8 mouse cellular contexts compared by ENCODE assay signal in the genomic region with DNA sequence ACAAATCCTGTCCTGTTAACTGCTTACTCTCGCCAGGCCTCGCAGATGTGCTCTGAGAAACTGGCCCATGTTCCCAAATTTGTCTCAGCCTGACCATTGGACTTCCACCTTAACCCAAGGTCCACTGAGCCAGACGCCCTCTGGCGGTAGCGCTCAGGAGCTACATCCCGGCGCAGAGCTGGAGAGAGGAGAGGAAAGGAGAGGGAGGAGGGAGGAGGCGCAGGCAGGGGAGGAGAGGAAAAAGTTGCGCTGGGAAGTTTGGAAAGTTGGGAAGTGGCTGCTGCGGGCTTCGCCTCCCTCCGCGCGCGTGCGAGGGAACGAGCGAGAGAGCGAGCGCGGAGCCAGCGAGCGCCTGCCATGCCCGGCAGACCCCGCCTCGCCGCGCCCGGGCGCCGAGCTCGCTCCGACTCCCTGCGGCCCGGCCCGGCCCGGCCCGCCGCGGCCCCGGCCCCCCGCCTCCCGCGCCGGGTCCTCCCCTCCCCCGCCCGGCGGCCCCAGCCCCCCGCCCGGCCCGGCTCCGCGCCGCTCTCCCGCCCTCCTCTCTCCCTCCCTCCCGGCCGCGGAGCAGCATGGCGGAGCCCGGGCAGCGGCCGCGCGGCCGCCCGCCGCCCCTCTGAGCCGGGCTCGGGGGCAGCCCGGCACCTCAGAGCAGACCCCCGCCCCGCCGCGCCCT. TPM values are rescaled to one million over a fixed set of nuclear protein-coding genes. Genes with fewer than 3 reads are reported as not detected.
A peak's percentile ranks its signal among the peaks of the same experiment; 100 is the strongest.
DNase-seq lines count a peak whose midpoint lies in the region; ATAC-seq lines count a peak whose summit lies in the region.

No protein-coding gene starts in this region.

- peak overlapping the region; percentile 47 for H3K27ac ChIP-seq in hindbrain, embryonic 14.5 days

- H3K27me3 ChIP-seq in hindbrain, embryonic 14.5 days (ENCODE audit: control insufficient read depth, insufficient read depth, low read length), result peaks cover 33% of the 10 kb centered on the region

- H3K9ac ChIP-seq in hindbrain, embryonic 14.5 days, result peak overlapping the region; percentile 69

- DNase-seq in WW6 (ENCODE audit: low read depth, low spot score), result peak; percentile 64
- peak; percentile 77 to 79 for DNase-seq in cerebellum, postnatal 36 days
- DNase-seq in frontal cortex, postnatal 36 days (ENCODE audit: low spot score in 2 of 2), result peak; percentile 84 to 89
- peak; percentile 85 for DNase-seq in hindbrain, embryonic 14.5 days (ENCODE audit: low spot score)
- DNase-seq in layer of hippocampus, postnatal 25 days (ENCODE audit: extremely low spot score in 1 of 2, low spot score in 1 of 2), result peak; percentile 67 to 78
- DNase-seq in lung, postnatal 10 days, result peak; percentile 95
- DNase-seq in retina, adult 2 months (ENCODE audit: low read depth, low spot score), result peak; percentile 25
- DNase-seq in thymus, postnatal 14 days, result peak; percentile 66

- no peaks in the 10 kb centered on the region for H3K36me3 ChIP-seq in hindbrain, embryonic 14.5 days (replicated peaks; ENCODE audit: control insufficient read depth, insufficient read depth)

- WGBS in hindbrain, embryonic 14.5 days, result under 1% methylated on average over 38 of the region's 74 CpGs

- peaks cover 16% of the 10 kb centered on the region; the same call in 1 of the 2 replicates for H3K4me1 ChIP-seq in hindbrain, embryonic 14.5 days (replicated peaks; ENCODE audit: control insufficient read depth, insufficient read depth, low read length)

- H3K4me2 ChIP-seq in hindbrain, embryonic 14.5 days (replicated peaks), result peak overlapping the region; percentile 100

- H3K4me3 ChIP-seq in hindbrain, embryonic 14.5 days (replicated peaks; ENCODE audit: low read length), result peak overlapping the region; percentile 78

- H3K9me3 ChIP-seq in hindbrain, embryonic 14.5 days (ENCODE audit: control insufficient read depth, low read length), result no peaks in the 10 kb centered on the region

- peak; percentile 87 for ATAC-seq in hindbrain, embryonic 14.5 days (ENCODE audit: low FRiP score)

RNA-seq across cellular contexts. Expression of gene Trabd2b, which starts 0.7 kb away (rescaled TPM):
- polyA plus RNA-seq in hindbrain, embryonic 14.5 days (2014; fragmentation: Nextera tagmentation; extraction: Ambion mirVana), result 0.63 and 0.67 TPM in 2 replicates
- total RNA-seq in layer of hippocampus, postnatal 25 days (2021), result 1 to 10 TPM; 1.6 to 1.8 TPM

Comparison
In these comparisons a context has a peak if more than half of its experiments do, and no peak if none do; other contexts are left out.
1. Peak in every context shown above with its lines: DNase-seq, ATAC-seq, H3K4me3 ChIP-seq and H3K27ac ChIP-seq.
2. DNase-seq: peak in every context shown above with its lines; median percentile 95 in lung, postnatal 10 days; 86 in frontal cortex, postnatal 36 days; 85 in hindbrain, embryonic 14.5 days; 78 in cerebellum, postnatal 36 days; 72 in layer of hippocampus, postnatal 25 days; 66 in thymus, postnatal 14 days; 64 in WW6; 25 in retina, adult 2 months.